Mouse (Mus musculus) forebrain, embryonic 10.5 days (tissue): Measurements from ENCODE around the gene Thsd4. TPM values are rescaled to one million over a fixed set of nuclear protein-coding genes. Genes with fewer than 3 reads are reported as not detected.

Experiments used
- DNase-seq: peaks from one replicate; pipeline ENCODE4 v3.0.0-alpha.2; 2017; ENCODE audit warnings: low spot score; ENCODE audit errors: extremely low spot score
- H3K27ac ChIP-seq: fragments of 300-500 bp; sonication (generic); 2 replicates; pipeline ENCODE4 v1.5.1; 2016; ENCODE audit warnings: mild to moderate bottlenecking
- H3K27me3 ChIP-seq: fragments of 300-500 bp; sonication (generic); 2 replicates; pipeline ENCODE4 v1.6.1; 2016; ENCODE audit warnings: mild to moderate bottlenecking; ENCODE audit not compliant: poor library complexity, severe bottlenecking
- H3K36me3 ChIP-seq: fragments of 300-500 bp; sonication (generic); replicated peaks from 2 replicates; pipeline ENCODE4 v1.6.1; 2016; ENCODE audit warnings: mild to moderate bottlenecking, moderate library complexity
- H3K4me1 ChIP-seq: fragments of 300-500 bp; sonication (generic); 2 replicates; pipeline ENCODE4 v1.6.1; 2016
- H3K4me3 ChIP-seq: fragments of 300-500 bp; sonication (generic); 2 replicates; pipeline ENCODE4 v1.5.1; 2016; ENCODE audit warnings: mild to moderate bottlenecking, moderate library complexity
- H3K9me3 ChIP-seq: fragments of 300-500 bp; sonication (generic); 2 replicates; pipeline ENCODE4 v1.6.1; 2016; ENCODE audit warnings: mild to moderate bottlenecking, moderate library complexity
- WGBS: fragments of 180-500 bp; shearing (Covaris S2); methylation state at CpG from one replicate; pipeline ENCODE4 v1.1.7; 2016; 5-methylcytosine and 5-hydroxymethylcytosine counted together
- polyA plus RNA-seq: library from polyadenylated mRNA; unstranded; fragments of >200 nt; fragmentation: Nextera tagmentation; extraction: Ambion mirVana; gene quantifications from 2 replicates; pipeline ENCODE4 v1.2.1, GENCODE M21; 2016

Thsd4 gene
- polyA plus RNA-seq, 1 experiment from 2014 or later = 3.8 TPM

DNA sequence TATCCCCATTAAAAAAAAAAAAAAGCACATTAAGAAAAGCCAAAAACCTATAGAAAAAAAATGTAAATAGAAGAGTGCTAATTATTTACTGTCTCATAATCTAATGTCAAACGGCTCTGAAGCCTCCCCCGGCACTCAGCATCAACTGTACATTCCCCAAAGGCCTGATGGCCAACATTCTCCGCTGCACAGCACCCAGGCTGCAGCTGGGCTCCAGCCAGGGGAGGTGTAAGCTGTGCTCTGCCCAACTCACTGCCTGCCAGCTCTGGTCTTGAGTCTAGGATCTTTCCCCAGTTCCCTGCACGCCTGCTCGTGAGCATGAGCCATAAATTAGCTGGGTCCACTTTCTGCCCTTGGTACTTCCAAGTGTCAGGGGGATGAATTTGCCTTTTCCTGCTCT, 15.7 kb downstream of the Thsd4 start:
- WGBS = 85% methylated on average over 5 of the region's 5 CpGs
- no peak overlapping the region for H3K27ac ChIP-seq
- H3K9me3 ChIP-seq = no peaks in the 10 kb centered on the region
- no peak overlapping the region for H3K4me3 ChIP-seq
- peaks cover 9% of the 10 kb centered on the region; the same call in 1 of the 2 replicates for H3K27me3 ChIP-seq
- DNase-seq = no peak
- H3K36me3 ChIP-seq = no peaks in the 10 kb centered on the region
- H3K4me1 ChIP-seq = peaks cover 36% of the 10 kb centered on the region

DNA sequence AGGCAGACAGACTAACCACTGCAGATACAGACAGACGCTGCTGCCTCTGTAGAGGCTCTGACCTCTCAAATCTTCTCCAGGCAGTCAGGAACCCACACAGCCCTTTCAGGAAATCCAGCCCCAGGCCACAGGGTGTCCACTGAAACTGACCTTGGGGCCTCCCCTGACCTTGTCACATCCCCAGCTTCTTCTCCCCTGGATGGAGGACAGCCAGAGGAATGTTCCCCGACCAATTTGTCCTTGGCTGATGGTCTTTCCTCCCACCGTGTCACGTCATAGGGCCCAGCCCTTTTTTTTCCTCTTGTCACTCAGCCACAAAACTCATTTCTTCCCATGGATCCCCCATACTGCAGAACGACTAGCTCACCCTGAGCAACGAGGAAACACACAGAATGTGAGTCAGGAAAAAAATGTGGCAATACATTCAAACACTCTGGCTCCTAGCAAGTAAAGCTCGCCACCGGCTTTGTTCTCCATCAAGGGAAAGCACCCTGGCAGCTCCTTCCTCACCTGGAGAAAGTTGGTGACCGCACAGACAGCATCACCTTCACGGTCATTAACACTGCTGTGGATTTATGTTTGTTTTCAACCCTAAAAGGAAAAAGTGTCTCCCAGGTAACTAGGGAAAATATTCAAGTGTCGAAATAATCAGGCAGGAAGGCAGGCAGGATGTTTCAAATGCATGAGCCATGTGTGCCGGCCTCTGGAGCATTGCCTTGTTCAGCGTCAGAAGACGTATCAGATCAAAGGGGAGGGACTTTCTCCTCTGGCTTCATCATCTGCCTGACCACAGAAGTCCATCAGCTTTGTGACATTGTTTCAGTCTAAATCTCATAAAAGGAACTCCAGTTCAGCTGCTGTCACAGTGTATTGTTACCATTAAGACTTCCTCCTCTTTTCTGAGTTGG, 17.2 kb downstream of the Thsd4 start:
- H3K4me3 ChIP-seq = no peak overlapping the region
- peaks cover 3% of the 10 kb centered on the region; the same call in 1 of the 2 replicates for H3K27me3 ChIP-seq
- H3K4me1 ChIP-seq = peaks cover 21% of the 10 kb centered on the region
- 78% methylated on average over 14 of the region's 14 CpGs for WGBS
- no peaks in the 10 kb centered on the region for H3K9me3 ChIP-seq
- no peak for DNase-seq
- H3K27ac ChIP-seq = no peak overlapping the region
- H3K36me3 ChIP-seq = no peaks in the 10 kb centered on the region

DNA sequence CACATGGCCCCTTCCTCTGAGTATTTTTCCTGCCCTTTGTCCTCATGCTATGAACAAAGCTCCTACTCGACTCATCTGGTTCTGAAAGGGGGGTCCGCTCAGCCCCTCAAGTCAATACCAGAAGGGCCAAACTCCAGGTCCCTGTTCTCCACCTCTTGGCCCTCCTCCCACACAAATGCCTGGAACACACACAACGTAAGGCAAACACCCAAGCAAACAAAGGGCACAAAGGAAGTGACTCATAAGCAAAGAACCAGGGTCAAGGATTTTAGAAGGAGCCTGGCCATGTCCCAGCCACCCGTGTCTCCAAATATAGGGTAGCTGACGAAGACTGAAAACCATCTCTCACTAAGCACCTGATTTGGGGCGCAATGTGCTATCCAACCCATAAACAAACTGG, 19.6 kb downstream of the Thsd4 start:
- H3K4me3 ChIP-seq = no peak overlapping the region
- H3K27me3 ChIP-seq = no peaks in the 10 kb centered on the region
- H3K9me3 ChIP-seq = no peaks in the 10 kb centered on the region
- no peaks in the 10 kb centered on the region for H3K36me3 ChIP-seq
- 84% methylated on average over 6 of the region's 6 CpGs for WGBS
- no peak overlapping the region for H3K27ac ChIP-seq
- H3K4me1 ChIP-seq = peaks cover 20% of the 10 kb centered on the region
- DNase-seq = no peak

DNA sequence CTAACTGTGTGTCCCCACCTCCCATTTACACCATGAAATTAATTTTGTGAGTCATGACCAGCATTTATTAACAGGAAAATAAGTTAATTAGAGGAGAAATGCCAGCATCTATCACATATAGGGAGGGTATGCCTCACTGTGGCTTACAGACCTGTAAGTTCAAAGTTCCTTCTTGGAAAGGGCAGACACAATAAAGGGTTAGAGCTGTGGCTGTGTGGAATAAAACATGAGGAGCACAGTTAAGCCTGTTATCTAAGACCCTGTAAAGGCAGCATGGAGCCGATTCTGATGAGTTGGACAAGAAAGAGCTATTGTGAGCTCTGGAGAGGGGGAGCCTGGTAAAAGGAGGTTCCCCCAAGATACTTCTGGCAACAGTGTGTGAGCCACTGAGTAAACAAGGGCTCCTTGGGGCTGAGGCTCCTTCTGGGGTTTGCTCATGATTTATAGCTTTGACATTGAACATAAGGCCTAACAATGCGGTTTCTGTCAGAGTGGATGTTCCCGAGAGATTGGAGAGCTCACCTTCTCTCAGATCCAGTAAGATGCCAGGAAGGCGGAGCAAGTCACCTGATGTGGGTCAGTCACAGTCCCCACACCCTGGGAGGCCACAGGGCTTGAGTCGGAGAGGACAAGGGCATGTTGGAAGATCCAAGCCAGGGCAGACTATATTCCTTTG, 20.2 kb downstream of the Thsd4 start:
- no peaks in the 10 kb centered on the region for H3K36me3 ChIP-seq
- 85% methylated on average over 5 of the region's 5 CpGs for WGBS
- H3K4me3 ChIP-seq = no peak overlapping the region
- no peak for DNase-seq
- H3K9me3 ChIP-seq = no peaks in the 10 kb centered on the region
- no peaks in the 10 kb centered on the region for H3K27me3 ChIP-seq
- H3K27ac ChIP-seq = no peak overlapping the region
- peaks cover 14% of the 10 kb centered on the region for H3K4me1 ChIP-seq

DNA sequence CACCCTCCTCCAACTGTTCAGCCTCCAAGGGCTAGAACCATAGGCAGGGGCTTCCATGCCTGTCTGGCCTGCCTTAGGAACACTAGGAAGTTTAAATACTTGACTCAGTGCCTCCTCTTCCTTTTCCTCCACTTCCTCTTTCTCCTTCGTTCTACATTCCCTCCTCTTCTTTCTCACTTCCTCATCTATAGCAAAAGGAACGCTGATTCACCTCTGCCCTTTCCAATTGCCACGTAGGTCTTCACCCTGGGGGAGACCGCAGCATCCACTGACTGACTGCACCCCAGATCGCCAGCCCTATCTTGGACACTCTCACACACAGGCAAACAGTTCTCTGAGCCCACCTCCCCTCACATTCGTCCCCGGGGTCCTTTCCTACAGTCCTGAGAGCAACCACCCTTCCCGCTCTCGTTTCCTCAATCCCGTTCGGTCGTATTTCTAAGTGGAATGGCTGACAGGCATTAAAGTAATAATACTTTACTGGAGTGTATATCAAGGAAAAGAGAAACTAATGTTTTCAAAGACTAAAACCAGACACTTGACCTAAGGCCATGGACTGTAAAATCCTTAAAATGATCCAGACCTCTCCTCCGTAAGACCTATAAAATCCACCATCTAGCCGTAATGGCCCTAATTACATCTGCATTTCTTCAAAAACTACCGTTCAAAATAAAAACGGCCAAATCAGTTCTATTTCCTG, 29.4 kb downstream of the Thsd4 start:
- no peak for DNase-seq
- no peaks in the 10 kb centered on the region for H3K9me3 ChIP-seq
- WGBS = 90% methylated on average over 16 of the region's 16 CpGs

DNA sequence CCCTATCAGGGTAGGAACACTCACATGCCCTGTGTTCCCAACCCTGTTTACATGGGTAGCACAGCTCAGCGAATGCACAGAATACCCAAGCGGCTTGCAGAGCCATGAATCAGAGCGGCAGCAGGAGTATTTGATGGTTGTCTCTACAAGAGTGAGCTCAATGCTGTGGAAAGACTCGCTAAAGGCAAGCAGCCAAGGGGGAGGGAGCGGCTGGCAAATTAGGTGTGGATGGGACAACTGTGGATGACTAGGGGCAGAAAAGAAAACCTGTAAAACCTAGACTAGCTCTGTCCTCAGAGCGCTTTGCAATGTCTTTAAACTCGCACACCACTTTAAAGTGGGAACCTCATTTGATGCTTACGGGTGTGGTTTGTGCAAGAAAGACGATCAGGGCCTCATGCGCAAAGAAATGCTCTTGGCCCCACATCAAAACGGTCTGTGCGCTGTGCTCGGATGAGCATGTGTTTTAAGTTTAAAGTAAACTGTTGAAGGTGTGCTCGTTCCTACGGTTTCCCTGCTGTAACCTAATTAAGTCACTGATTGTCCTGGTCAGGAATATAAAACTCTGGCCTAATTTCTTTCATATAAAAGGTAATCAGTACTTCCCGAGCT, 30.3 kb downstream of the Thsd4 start:
- no peak for DNase-seq
- Histone ChIP-seq H3K4me1 (no peaks in the 10 kb centered on the region), H3K4me3 (no peak overlapping the region), H3K27me3 (no peaks in the 10 kb centered on the region), H3K36me3 (no peaks in the 10 kb centered on the region), H3K9me3 (no peaks in the 10 kb centered on the region), H3K27ac (no peak overlapping the region)
- WGBS = 87% methylated on average over 16 of the region's 16 CpGs

More for the DNA sequence above, 29.4 kb downstream of the Thsd4 start:
- H3K4me3 ChIP-seq = no peak overlapping the region
- no peaks in the 10 kb centered on the region for H3K36me3 ChIP-seq
- H3K4me1 ChIP-seq = no peaks in the 10 kb centered on the region
- no peak overlapping the region for H3K27ac ChIP-seq
- no peaks in the 10 kb centered on the region for H3K27me3 ChIP-seq

DNA sequence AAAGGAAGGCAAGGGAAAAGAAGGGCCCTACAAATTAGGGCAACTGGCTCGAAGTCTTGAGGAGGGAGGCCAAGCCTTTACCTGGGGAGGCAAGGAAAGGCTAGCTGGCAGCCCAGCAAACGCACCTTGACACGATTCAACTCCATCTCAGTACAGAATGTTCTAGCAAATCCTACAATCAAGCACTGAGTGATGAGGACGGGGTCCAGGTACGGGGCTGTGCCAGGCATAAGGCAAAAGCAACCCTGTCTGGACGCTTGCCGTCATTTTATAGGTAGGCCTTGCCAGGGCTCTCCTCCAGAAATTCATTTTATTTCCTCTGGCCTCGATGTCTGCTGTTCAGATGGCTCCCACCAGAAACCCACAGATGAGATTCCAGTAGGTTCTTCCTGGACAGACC, 30.8 kb downstream of the Thsd4 start:
- H3K9me3 ChIP-seq = no peaks in the 10 kb centered on the region
- no peaks in the 10 kb centered on the region for H3K27me3 ChIP-seq
- no peak overlapping the region for H3K27ac ChIP-seq
- H3K4me3 ChIP-seq = no peak overlapping the region
- H3K36me3 ChIP-seq = no peaks in the 10 kb centered on the region
- no peak for DNase-seq
- WGBS = 92% methylated on average over 8 of the region's 8 CpGs
- no peaks in the 10 kb centered on the region for H3K4me1 ChIP-seq

DNA sequence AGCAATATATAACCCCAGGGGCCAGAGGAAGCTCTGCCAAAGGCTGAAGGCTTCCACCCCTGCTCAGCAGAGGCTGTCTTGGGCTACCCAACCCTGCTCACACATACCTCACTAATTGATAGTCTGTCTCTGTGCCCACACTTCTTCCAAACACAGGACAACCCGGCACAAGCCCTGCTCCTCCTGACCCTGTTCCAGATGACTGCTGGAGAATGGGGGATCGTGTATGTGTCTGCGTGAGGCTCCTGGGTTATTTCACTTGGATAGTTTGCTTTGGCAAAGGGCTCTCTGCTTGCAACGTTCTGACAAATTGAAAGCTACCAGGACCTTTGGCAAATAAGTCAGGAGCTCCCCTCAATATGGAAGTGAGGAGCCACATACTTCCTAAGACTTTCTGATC, 33.0 kb downstream of the Thsd4 start:
- DNase-seq = no peak
- Histone ChIP-seq H3K4me3 (no peak overlapping the region), H3K36me3 (no peaks in the 10 kb centered on the region), H3K27ac (no peak overlapping the region), H3K4me1 (no peaks in the 10 kb centered on the region), H3K9me3 (no peaks in the 10 kb centered on the region), H3K27me3 (no peaks in the 10 kb centered on the region)
- WGBS = 78% methylated on average over 4 of the region's 4 CpGs

DNA sequence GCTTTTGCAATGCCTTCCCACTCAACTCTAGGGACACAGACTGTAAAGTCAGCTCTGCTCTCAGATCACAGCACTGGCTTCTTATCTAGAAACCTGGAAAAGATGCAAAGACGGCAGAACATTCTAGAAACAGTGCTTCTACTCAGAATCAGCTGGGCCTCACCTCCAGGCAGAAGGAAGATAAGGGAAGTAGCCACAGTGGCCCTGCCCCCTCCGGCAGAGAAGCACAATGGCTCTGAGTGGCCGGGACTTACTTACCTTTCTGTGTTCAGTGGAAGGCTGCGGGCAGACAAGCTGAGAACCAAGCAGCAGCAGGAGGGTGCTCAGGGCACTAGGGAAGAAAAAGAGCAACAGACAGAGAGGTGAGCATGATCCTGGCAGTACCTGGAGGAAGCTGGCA, 39.7 kb downstream of the Thsd4 start:
- H3K27me3 ChIP-seq = no peaks in the 10 kb centered on the region
- H3K36me3 ChIP-seq = no peaks in the 10 kb centered on the region
- DNase-seq = no peak
- WGBS = 78% methylated on average over 4 of the region's 4 CpGs
- H3K4me3 ChIP-seq = no peak overlapping the region
- H3K4me1 ChIP-seq = no peaks in the 10 kb centered on the region
- no peak overlapping the region for H3K27ac ChIP-seq
- no peaks in the 10 kb centered on the region for H3K9me3 ChIP-seq

DNA sequence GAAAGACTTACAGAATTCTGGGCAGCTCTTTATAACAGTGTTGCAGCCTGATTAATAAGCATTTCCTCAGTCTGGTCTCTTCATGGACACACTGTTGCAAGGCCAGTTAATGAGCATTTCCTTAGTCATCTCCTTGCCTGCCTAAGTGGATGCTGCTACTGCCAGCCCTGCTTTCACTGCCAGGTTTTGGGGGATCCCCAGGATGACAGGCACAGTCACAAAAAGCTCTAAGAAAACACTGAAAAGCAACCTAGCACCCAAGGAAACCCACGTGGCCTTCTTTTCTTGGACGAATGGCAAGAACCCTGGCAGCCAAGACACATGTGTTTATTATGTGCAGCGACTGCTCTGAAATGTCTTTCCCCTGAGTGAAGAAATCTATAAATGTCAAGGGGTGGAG, 41.8 kb downstream of the Thsd4 start:
- no peak overlapping the region for H3K4me3 ChIP-seq
- no peaks in the 10 kb centered on the region for H3K9me3 ChIP-seq
- no peaks in the 10 kb centered on the region for H3K36me3 ChIP-seq
- H3K4me1 ChIP-seq = no peaks in the 10 kb centered on the region
- WGBS = 87% methylated on average over 3 of the region's 3 CpGs
- H3K27ac ChIP-seq = no peak overlapping the region
- no peak for DNase-seq
- H3K27me3 ChIP-seq = no peaks in the 10 kb centered on the region

DNA sequence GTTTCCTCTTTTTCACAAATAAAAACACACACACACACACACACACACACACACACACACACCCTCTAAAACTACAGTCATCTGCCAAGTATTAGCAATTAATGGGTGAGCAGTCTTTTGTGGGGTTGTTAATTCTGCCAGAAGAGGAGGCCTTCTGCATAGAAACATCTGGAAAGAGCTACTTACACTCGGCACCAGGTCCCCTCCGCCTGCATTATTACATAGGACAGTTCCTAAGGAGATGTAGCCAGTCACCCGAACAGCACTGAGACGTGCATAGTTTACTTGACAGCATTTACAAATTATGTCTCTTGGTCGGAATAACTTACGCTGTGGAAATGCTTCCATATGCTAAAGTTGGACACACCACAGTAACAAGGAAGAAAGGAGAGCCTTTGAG, 43.0 kb downstream of the Thsd4 start:
- Histone ChIP-seq H3K9me3 (no peaks in the 10 kb centered on the region), H3K27me3 (no peaks in the 10 kb centered on the region), H3K4me1 (no peaks in the 10 kb centered on the region), H3K27ac (no peak overlapping the region), H3K36me3 (no peaks in the 10 kb centered on the region), H3K4me3 (no peak overlapping the region)
- 86% methylated on average over 6 of the region's 6 CpGs for WGBS
- no peak for DNase-seq

DNA sequence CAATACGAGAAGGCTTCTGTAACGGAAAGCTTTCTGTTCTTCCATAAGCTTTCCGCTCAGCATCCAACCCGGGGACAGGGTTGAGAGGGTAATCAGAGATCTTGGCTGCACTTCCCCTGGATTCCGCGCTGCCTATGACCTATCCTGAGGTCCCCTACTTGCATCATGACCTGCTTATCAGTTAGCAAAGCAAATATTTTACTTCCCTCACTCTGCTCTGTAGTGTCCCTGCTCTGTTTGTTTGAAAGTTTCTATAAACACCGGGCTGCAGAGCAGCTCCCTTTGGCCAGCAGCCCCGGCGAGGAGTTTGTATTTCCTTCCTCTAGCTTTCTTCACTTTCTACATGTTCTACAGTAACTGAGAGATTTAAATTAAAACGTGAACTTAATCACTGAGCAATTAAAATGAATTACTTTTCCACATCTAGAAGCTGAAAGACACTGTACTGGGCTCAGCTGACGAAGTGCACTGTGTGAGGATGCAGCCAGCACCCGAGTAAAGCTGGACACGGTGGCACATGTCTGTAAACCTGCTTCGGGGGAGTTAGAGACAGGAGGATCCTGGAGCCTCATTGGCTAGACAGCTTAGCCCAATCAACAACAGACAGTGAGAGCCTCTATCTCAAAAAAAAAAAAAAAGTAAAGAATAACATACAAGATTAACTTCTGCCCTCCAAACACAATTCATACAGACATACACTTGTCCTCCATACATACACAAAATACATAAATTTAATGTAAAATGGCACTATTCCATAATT, 43.7 kb downstream of the Thsd4 start:
- no peak for DNase-seq
- 84% methylated on average over 14 of the region's 14 CpGs for WGBS
- no peak overlapping the region for H3K27ac ChIP-seq
- H3K4me1 ChIP-seq = no peaks in the 10 kb centered on the region
- no peaks in the 10 kb centered on the region for H3K27me3 ChIP-seq
- no peaks in the 10 kb centered on the region for H3K9me3 ChIP-seq
- H3K4me3 ChIP-seq = no peak overlapping the region
- H3K36me3 ChIP-seq = no peaks in the 10 kb centered on the region
